ENCODE assay signal across 9 mouse cellular contexts in the genomic region with DNA sequence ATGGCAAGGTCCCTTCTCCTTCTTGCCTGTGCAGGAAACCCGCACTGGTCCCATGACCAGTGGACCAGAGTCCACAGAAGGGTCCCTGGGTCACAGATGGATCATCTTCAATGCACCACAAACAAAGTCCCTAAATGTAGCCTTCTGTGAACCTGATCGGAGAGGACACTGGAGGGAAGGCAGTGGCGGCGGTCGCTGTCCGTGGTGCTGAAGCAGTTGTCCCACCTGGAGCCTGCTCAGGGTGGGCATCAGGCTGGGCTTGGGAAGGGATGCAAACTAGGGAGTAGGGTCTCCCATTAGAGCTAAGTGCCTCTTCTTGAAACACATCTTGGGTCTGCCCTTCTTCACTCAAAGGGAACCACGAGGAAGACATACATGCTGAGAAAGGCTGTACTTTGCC. TPM values are rescaled to one million over a fixed set of nuclear protein-coding genes. Genes with fewer than 3 reads are reported as not detected.
DNase-seq lines count a peak whose midpoint lies in the region; ATAC-seq and TF ChIP-seq lines count a peak whose summit lies in the region.
"Had no signal": no experiment of that assay in that cellular context is flagged by ENCODE, and none has a peak within 500 bp of the region (broad histone marks: within the 10 kb centered on the region; RNA-seq: fewer than 3 reads in every experiment).

No protein-coding gene starts in this region.

- peaks cover 49% of the 10 kb centered on the region for H3K27me3 ChIP-seq in forebrain, embryonic 11.5 days (ENCODE audit: control insufficient read depth, insufficient read depth, low read length)
- peaks cover 77% of the 10 kb centered on the region for H3K27me3 ChIP-seq in forebrain, embryonic 13.5 days
- H3K27me3 ChIP-seq in liver, embryonic 11.5 days (replicated peaks; ENCODE audit: control insufficient read depth, insufficient read depth, low read length): no peaks in the 10 kb centered on the region
- H3K27me3 ChIP-seq in cerebellum, adult 2 months (ENCODE audit: control insufficient read depth, insufficient read depth, low read length): no peaks in the 10 kb centered on the region

- H3K4me3 ChIP-seq in forebrain, embryonic 11.5 days (ENCODE audit: low read depth, low read length): no peak overlapping the region
- H3K4me3 ChIP-seq in forebrain, embryonic 13.5 days: no peak overlapping the region
- H3K4me3 ChIP-seq in liver, embryonic 11.5 days (ENCODE audit: low read depth, low read length): no peak overlapping the region
- no peak overlapping the region for H3K4me3 ChIP-seq in cerebellum, adult 2 months (replicated peaks; ENCODE audit: insufficient read depth, low read depth, low read length)

- WGBS in forebrain, embryonic 11.5 days: 6% methylated on average over 7 of the region's 7 CpGs
- 7% methylated on average over 7 of the region's 7 CpGs for WGBS in forebrain, embryonic 13.5 days
- WGBS in liver, embryonic 11.5 days: 6% methylated on average over 7 of the region's 7 CpGs
- WGBS in cerebellum, adult 2 months: 42% methylated on average over 7 of the region's 7 CpGs

- ATAC-seq in forebrain, embryonic 11.5 days (replicated peaks; ENCODE audit: low FRiP score): no peak
- ATAC-seq in forebrain, embryonic 13.5 days: no peak
- ATAC-seq in liver, embryonic 11.5 days (replicated peaks; ENCODE audit: low FRiP score): no peak

- no peak overlapping the region for H3K27ac ChIP-seq in forebrain, embryonic 11.5 days (ENCODE audit: low read depth, low read length)
- H3K27ac ChIP-seq in forebrain, embryonic 13.5 days: no peak overlapping the region
- H3K27ac ChIP-seq in liver, embryonic 11.5 days (ENCODE audit: low read depth, low read length): no peak overlapping the region
- no peak overlapping the region for H3K27ac ChIP-seq in cerebellum, adult 2 months (ENCODE audit: insufficient read depth, low read length)

- no peak for TF ChIP-seq CTCF in cerebellum, adult 2 months (IDR thresholded peaks at IDR 0.05; ENCODE audit: borderline replicate concordance, insufficient read depth, low read depth, low read length)

- peak; percentile 87 for DNase-seq in forebrain, embryonic 11.5 days (ENCODE audit: low spot score)
- DNase-seq in testis, postnatal 10 days (ENCODE audit: low spot score): peak; percentile 83
- DNase-seq in testis, postnatal 14 days (ENCODE audit: low spot score): no peak
- peak; percentile 63 for DNase-seq in liver, embryonic 11.5 days (ENCODE audit: low spot score)
- DNase-seq in thymus, postnatal 4 days: peak; percentile 81
- no peak for DNase-seq in cerebellum, adult 2 months
- DNase-seq in heart, postnatal 25 days (ENCODE audit: low spot score): no peak

- H3K4me1 ChIP-seq in forebrain, embryonic 11.5 days (replicated peaks; ENCODE audit: control insufficient read depth, insufficient read depth, low read length): peaks cover 23% of the 10 kb centered on the region
- peaks cover 46% of the 10 kb centered on the region for H3K4me1 ChIP-seq in forebrain, embryonic 13.5 days
- peaks cover 5% of the 10 kb centered on the region; the same call in 1 of the 2 replicates for H3K4me1 ChIP-seq in liver, embryonic 11.5 days (replicated peaks; ENCODE audit: control insufficient read depth, insufficient read depth, low read length)
- no peaks in the 10 kb centered on the region for H3K4me1 ChIP-seq in cerebellum, adult 2 months (ENCODE audit: control insufficient read depth, insufficient read depth, low read length)

- no peak overlapping the region for H3K9ac ChIP-seq in forebrain, embryonic 11.5 days (ENCODE audit: low read length)
- H3K9ac ChIP-seq in forebrain, embryonic 13.5 days: no peak overlapping the region
- H3K9ac ChIP-seq in liver, embryonic 11.5 days (ENCODE audit: low read depth, low read length): no peak overlapping the region

- TF ChIP-seq POLR2A in cerebellum, adult 2 months (IDR thresholded peaks at IDR 0.05; ENCODE audit: borderline replicate concordance, insufficient read depth, low read length): no peak

- H3K36me3 ChIP-seq in forebrain, embryonic 11.5 days (ENCODE audit: control insufficient read depth, insufficient read depth, low read length): no peaks in the 10 kb centered on the region
- no peaks in the 10 kb centered on the region for H3K36me3 ChIP-seq in forebrain, embryonic 13.5 days (ENCODE audit: poor library complexity, severe bottlenecking)
- no peaks in the 10 kb centered on the region for H3K36me3 ChIP-seq in liver, embryonic 11.5 days (ENCODE audit: control insufficient read depth, insufficient read depth, low read length)

- intact Hi-C loops in heart, postnatal 25 days (cut with DNase I): no loop called here

- H3K4me2 ChIP-seq in forebrain, embryonic 11.5 days (ENCODE audit: low read depth, low read length, severe bottlenecking): no peak overlapping the region
- H3K4me2 ChIP-seq in forebrain, embryonic 13.5 days: no peak overlapping the region
- no peak overlapping the region for H3K4me2 ChIP-seq in liver, embryonic 11.5 days

- no peaks in the 10 kb centered on the region for H3K9me3 ChIP-seq in forebrain, embryonic 11.5 days (ENCODE audit: control insufficient read depth, low read length)
- H3K9me3 ChIP-seq in forebrain, embryonic 13.5 days (replicated peaks): no peaks in the 10 kb centered on the region
- no peaks in the 10 kb centered on the region for H3K9me3 ChIP-seq in liver, embryonic 11.5 days (ENCODE audit: control insufficient read depth, low read length)

RNA-seq across cellular contexts. Expression of gene Tpsg1, which starts 31.4 kb away (rescaled TPM):
- polyA plus RNA-seq in forebrain, embryonic 11.5 days (2014; fragmentation: Nextera tagmentation; extraction: Ambion mirVana): 0.45 TPM in 1 of 2 replicates, not detected in the other
- polyA plus RNA-seq in forebrain, embryonic 13.5 days (2015; fragmentation: Nextera tagmentation; extraction: Ambion mirVana): 0.66 and 1.0 TPM in 2 replicates
- 0.81 and 1.1 TPM in 2 replicates for polyA plus RNA-seq in liver, embryonic 11.5 days (2014; fragmentation: Nextera tagmentation; extraction: Ambion mirVana)
- polyA plus RNA-seq in cerebellum, adult 2 months (2012; rRNA removed): not detected in 2 replicates
- total RNA-seq in heart, postnatal 25 days (2021): not detected

RNA-seq across cellular contexts. Expression of gene Cacna1h, which starts 33.1 kb away (rescaled TPM):
- polyA plus RNA-seq in forebrain, embryonic 11.5 days (2014; fragmentation: Nextera tagmentation; extraction: Ambion mirVana): 4.4 and 4.7 TPM in 2 replicates
- 7.9 and 9.1 TPM in 2 replicates for polyA plus RNA-seq in forebrain, embryonic 13.5 days (2015; fragmentation: Nextera tagmentation; extraction: Ambion mirVana)
- 2.6 and 3.2 TPM in 2 replicates for polyA plus RNA-seq in liver, embryonic 11.5 days (2014; fragmentation: Nextera tagmentation; extraction: Ambion mirVana)
- polyA plus RNA-seq in cerebellum, adult 2 months (2012; rRNA removed): 10.8 and 12.4 TPM in 2 replicates
- total RNA-seq in heart, postnatal 25 days (2021): 1 to 10 TPM; 6.9 to 7.3 TPM

RNA-seq across cellular contexts. Expression of gene Tpsb2, which starts 34.3 kb away (rescaled TPM):
- not detected in 2 replicates for polyA plus RNA-seq in forebrain, embryonic 11.5 days (2014; fragmentation: Nextera tagmentation; extraction: Ambion mirVana)
- not detected in 2 replicates for polyA plus RNA-seq in forebrain, embryonic 13.5 days (2015; fragmentation: Nextera tagmentation; extraction: Ambion mirVana)
- 0.22 and 0.25 TPM in 2 replicates for polyA plus RNA-seq in liver, embryonic 11.5 days (2014; fragmentation: Nextera tagmentation; extraction: Ambion mirVana)
- 0.16 TPM in 1 of 2 replicates, not detected in the other for polyA plus RNA-seq in cerebellum, adult 2 months (2012; rRNA removed)
- 1 to 10 TPM; 1.6 to 2.2 TPM for total RNA-seq in heart, postnatal 25 days (2021)
- polyA plus RNA-seq: neural tube, embryonic 14.5 days had no signal

RNA-seq across cellular contexts. Expression of gene Tekt4, which starts 54.0 kb away (rescaled TPM):
- polyA plus RNA-seq in forebrain, embryonic 11.5 days (2014; fragmentation: Nextera tagmentation; extraction: Ambion mirVana): 0.12 and 0.29 TPM in 2 replicates
- 0.57 and 0.82 TPM in 2 replicates for polyA plus RNA-seq in forebrain, embryonic 13.5 days (2015; fragmentation: Nextera tagmentation; extraction: Ambion mirVana)
- not detected in 2 replicates for polyA plus RNA-seq in liver, embryonic 11.5 days (2014; fragmentation: Nextera tagmentation; extraction: Ambion mirVana)
- polyA plus RNA-seq in cerebellum, adult 2 months (2012; rRNA removed): 1.1 and 1.3 TPM in 2 replicates
- total RNA-seq in heart, postnatal 25 days (2021): not detected

RNA-seq across cellular contexts. Expression of gene Tpsab1, which starts 55.1 kb away (rescaled TPM):
- polyA plus RNA-seq in forebrain, embryonic 11.5 days (2014; fragmentation: Nextera tagmentation; extraction: Ambion mirVana): not detected in 2 replicates
- not detected in 2 replicates for polyA plus RNA-seq in forebrain, embryonic 13.5 days (2015; fragmentation: Nextera tagmentation; extraction: Ambion mirVana)
- polyA plus RNA-seq in liver, embryonic 11.5 days (2014; fragmentation: Nextera tagmentation; extraction: Ambion mirVana): not detected in 2 replicates
- not detected in 2 replicates for polyA plus RNA-seq in cerebellum, adult 2 months (2012; rRNA removed)
- under 1 TPM; 0.47 to 0.84 TPM for total RNA-seq in heart, postnatal 25 days (2021)
- polyA plus RNA-seq: neural tube, embryonic 14.5 days had no signal

Comparison
In these comparisons a context has a peak if more than half of its experiments do, and no peak if none do; other contexts are left out.
1. DNase-seq: peak in forebrain, embryonic 11.5 days (single experiment), testis, postnatal 10 days (single experiment), liver, embryonic 11.5 days (single experiment) and thymus, postnatal 4 days (single experiment); none in testis, postnatal 14 days (single experiment), cerebellum, adult 2 months (0 of 2) and heart, postnatal 25 days (single experiment).